Mouse (Mus musculus) layer of hippocampus, adult 2 months (tissue): ENCODE data around the gene Gm45208. TPM values are rescaled to one million over a fixed set of nuclear protein-coding genes. Genes with fewer than 3 reads are reported as not detected.

Experiments used
- DNase-seq, 2 experiments: peaks; one replicate each; pipeline ENCODE4 v3.0.0; 2022; ENCODE audit warnings: low spot score in 2 of 2
- H3K27ac ChIP-seq: fragments of 200-600 bp; 2 replicates; pipeline ENCODE4 v1.8.1; 2022
- H3K4me3 ChIP-seq: fragments of 200-600 bp; 2 replicates; pipeline ENCODE4 v1.8.1; 2022; ENCODE audit warnings: mild to moderate bottlenecking
- CTCF ChIP-seq: fragments of 200-600 bp; conservative IDR thresholded peaks from 2 replicates; pipeline ENCODE4 v1.8.1; 2022; ENCODE audit warnings: antibody characterized with exemption, mild to moderate bottlenecking, moderate library complexity
- long read RNA-seq, 2 experiments: library from polyadenylated mRNA; stranded (forward); transcript quantifications; one replicate each; pipeline ENCODE4 v2.0.0; 2021; ENCODE audit warnings: borderline mapping rate in 2 of 2
- total RNA-seq, 2 experiments: library from RNA; stranded (reverse); gene quantifications; 2 replicates each; pipeline ENCODE4 v1.2.3; 2021

Gene Gm45208
- total RNA-seq, result not detected
- long read RNA-seq, experiment 1, partial matches to known transcripts, result 0 of 4 reads
- long read RNA-seq, experiment 1, other reads (novel, unspliced or antisense), result 4 of 4 reads
- long read RNA-seq, experiment 2, partial matches to known transcripts, result 3 of 6 reads
- long read RNA-seq, experiment 2, other reads (novel, unspliced or antisense), result 3 of 6 reads

- Histone ChIP-seq H3K4me3 (peak within 1 kb of the TSS; percentile 66), H3K27ac (peak within 1 kb of the TSS; percentile 98)
- peak; percentile 58 to 65 for DNase-seq
- TF ChIP-seq CTCF, result no peak
These were observed at the start of gene Gm45208 for GRCm38 (mm10) chrX:7721514-7722281. Gm45208 (plus strand) TSS chrX:7722245.

GRCm38 (mm10) chrX:7672739-7673138, 49.3 kb upstream of the Gm45208 start:
- DNase-seq, result no peak
- no peak for TF ChIP-seq CTCF
- Histone ChIP-seq H3K4me3 (no peak overlapping the region), H3K27ac (no peak overlapping the region)

- no peak overlapping the region for H3K4me3 ChIP-seq
- no peak overlapping the region for H3K27ac ChIP-seq
- DNase-seq, result no peak
- TF ChIP-seq CTCF, result no peak
These were observed 48.3 kb upstream of the Gm45208 start for GRCm38 (mm10) chrX:7673578-7674281.

GRCm38 (mm10) chrX:7674284-7675000, 47.6 kb upstream of the Gm45208 start:
- peak overlapping the region; percentile 40 for H3K4me3 ChIP-seq
- DNase-seq, result no peak
- H3K27ac ChIP-seq, result no peak overlapping the region
- no peak for TF ChIP-seq CTCF

GRCm38 (mm10) chrX:7675001-7675380, 47.1 kb upstream of the Gm45208 start:
- TF ChIP-seq CTCF, result no peak; the same call in 1 of the 2 replicates
- no peak overlapping the region for H3K27ac ChIP-seq
- DNase-seq, result no peak

GRCm38 (mm10) chrX:7678986-7679385, 43.1 kb upstream of the Gm45208 start:
- H3K4me3 ChIP-seq, result no peak overlapping the region
- H3K27ac ChIP-seq, result no peak overlapping the region
- TF ChIP-seq CTCF, result peak; percentile 59
- DNase-seq, result no peak

More at GRCm38 (mm10) chrX:7675001-7675380, 47.1 kb upstream of the Gm45208 start:
- H3K4me3 ChIP-seq, result peak overlapping the region; percentile 40; the same call in 1 of the 2 replicates

- TF ChIP-seq CTCF, result peak; percentile 94
- peak overlapping the region; percentile 44 for H3K4me3 ChIP-seq
These were observed 42.5 kb upstream of the Gm45208 start for GRCm38 (mm10) chrX:7679405-7680056.

GRCm38 (mm10) chrX:7680057-7680412, 42.0 kb upstream of the Gm45208 start:
- peak overlapping the region; percentile 44 for H3K4me3 ChIP-seq

More at GRCm38 (mm10) chrX:7679405-7680056, 42.5 kb upstream of the Gm45208 start:
- peak; percentile 82 to 85 for DNase-seq
- H3K27ac ChIP-seq, result no peak overlapping the region

GRCm38 (mm10) chrX:7680864-7681263, 41.2 kb upstream of the Gm45208 start, which contains the start of gene Magix:
Magix (minus strand) TSS chrX:7681251.
- Histone ChIP-seq H3K4me3 (peak within 1 kb of the TSS; percentile 44), H3K27ac (no peak within 1 kb of the TSS)
- DNase-seq, result no peak

More at GRCm38 (mm10) chrX:7680057-7680412, 42.0 kb upstream of the Gm45208 start:
- H3K27ac ChIP-seq, result no peak overlapping the region
- DNase-seq, result no peak
- TF ChIP-seq CTCF, result no peak

GRCm38 (mm10) chrX:7688321-7688720, 33.7 kb upstream of the Gm45208 start:
- no peak for TF ChIP-seq CTCF
- no peak overlapping the region for H3K27ac ChIP-seq
- no peak overlapping the region for H3K4me3 ChIP-seq
- no peak for DNase-seq

More at GRCm38 (mm10) chrX:7680864-7681263, 41.2 kb upstream of the Gm45208 start, which contains the start of gene Magix:
- TF ChIP-seq CTCF, result no peak

GRCm38 (mm10) chrX:7690486-7690885, 31.6 kb upstream of the Gm45208 start:
- no peak overlapping the region for H3K27ac ChIP-seq
- DNase-seq, result no peak
- TF ChIP-seq CTCF, result no peak
- no peak overlapping the region for H3K4me3 ChIP-seq

GRCm38 (mm10) chrX:7692862-7693261, 29.2 kb upstream of the Gm45208 start:
- DNase-seq, result no peak
- Histone ChIP-seq H3K4me3 (no peak overlapping the region), H3K27ac (no peak overlapping the region)
- TF ChIP-seq CTCF, result peak; percentile 72
